Mouse (Mus musculus): ENCODE measurements around the gene Pdgfd. TPM values are rescaled to one million over a fixed set of nuclear protein-coding genes. Genes with fewer than 3 reads are reported as not detected.
A peak's percentile ranks its signal among the peaks of the same experiment; 100 is the strongest.

Gene Pdgfd
- total and polyA plus RNA-seq, 3 experiments, result not detected

- no peaks in the 10 kb centered on the region for H3K79me2 ChIP-seq (replicated peaks; ENCODE audit: control insufficient read depth, extremely low read depth, insufficient read depth, poor library complexity, severe bottlenecking)
- H3K9ac ChIP-seq (ENCODE audit: insufficient read depth, low read depth), result no peak overlapping the region
- DNase-seq (ENCODE audit: extremely low read depth), result no peak
- H3K9me3 ChIP-seq (replicated peaks; ENCODE audit: low read length), result no peaks in the 10 kb centered on the region
- dilution Hi-C loops (cut with MboI; ENCODE audit: extremely low pct_ligation_motif_present, extremely low pct_unique_long_range_greater_than_20kb, low sequenced_read_pairs) (no loop called here), in situ Hi-C loops (cut with MboI; ENCODE audit: low pct_ligation_motif_present, low pct_unique_long_range_greater_than_20kb, low sequenced_read_pairs) (no loop called here)
- TF ChIP-seq USF1 (IDR thresholded peaks at IDR 0.05; ENCODE audit: low read depth, low read length) (no peak), CHD1 (IDR thresholded peaks at IDR 0.05; ENCODE audit: low read depth, low read length) (no peak), TCF12 (IDR thresholded peaks at IDR 0.05; ENCODE audit: low read depth, low read length) (no peak), UBTF (IDR thresholded peaks at IDR 0.05; ENCODE audit: low read depth, low read length) (no peak), MAFK (IDR thresholded peaks at IDR 0.05; ENCODE audit: insufficient replicate concordance, low read length) (no peak), ELF1 (IDR thresholded peaks at IDR 0.05; ENCODE audit: low read depth, low read length) (no peak), MAX (IDR thresholded peaks at IDR 0.05; ENCODE audit: low read length) (no peak), ZNF384 (IDR thresholded peaks at IDR 0.05; ENCODE audit: low read depth, low read length) (no peak), KAT2A (IDR thresholded peaks at IDR 0.05; ENCODE audit: insufficient replicate concordance, low read length) (no peak), CTCF (conservative IDR thresholded peaks at IDR 0.05 in 1 of 2, IDR thresholded peaks at IDR 0.05 in 1 of 2; ENCODE audit: low read depth in 2 of 2, low read length in 2 of 2) (no peak), ZKSCAN1 (IDR thresholded peaks at IDR 0.05; ENCODE audit: borderline replicate concordance, low read depth, low read length) (no peak), E2F4 (IDR thresholded peaks at IDR 0.05; ENCODE audit: insufficient replicate concordance, low read depth, low read length) (no peak), RAD21 (IDR thresholded peaks at IDR 0.05; ENCODE audit: low read depth, low read length) (no peak), ZMIZ1 (IDR thresholded peaks at IDR 0.05; ENCODE audit: low read depth, low read length) (no peak), NRF1 (IDR thresholded peaks at IDR 0.05; ENCODE audit: low read depth, low read length) (no peak), MYC (IDR thresholded peaks at IDR 0.05; ENCODE audit: low read depth, low read length) (no peak), PAX5 (IDR thresholded peaks at IDR 0.05; ENCODE audit: low read length) (no peak)
- no peak overlapping the region for H3K4me2 ChIP-seq (ENCODE audit: insufficient read depth, low read depth, poor library complexity, severe bottlenecking)
- no peak overlapping the region for H3K4me3 ChIP-seq (replicated peaks in 1 of 3; ENCODE audit: low read depth in 2 of 3, low read length in 2 of 3, poor library complexity in 1 of 3)
- H3K27me3 ChIP-seq (replicated peaks), result no peaks in the 10 kb centered on the region
- no peak overlapping the region for H3K27ac ChIP-seq (ENCODE audit: insufficient read depth, low read depth)
- H3K36me3 ChIP-seq (replicated peaks in 1 of 2; ENCODE audit: control insufficient read depth in 1 of 2, insufficient read depth in 1 of 2, low read length in 1 of 2), result no peaks in the 10 kb centered on the region
- H3K4me1 ChIP-seq (ENCODE audit: control insufficient read depth in 1 of 2, insufficient read depth in 2 of 2), result no peaks in the 10 kb centered on the region
Observed at GRCm38 (mm10) chr9:6187955-6188354, 19.6 kb downstream of the Pdgfd start.

DNA sequence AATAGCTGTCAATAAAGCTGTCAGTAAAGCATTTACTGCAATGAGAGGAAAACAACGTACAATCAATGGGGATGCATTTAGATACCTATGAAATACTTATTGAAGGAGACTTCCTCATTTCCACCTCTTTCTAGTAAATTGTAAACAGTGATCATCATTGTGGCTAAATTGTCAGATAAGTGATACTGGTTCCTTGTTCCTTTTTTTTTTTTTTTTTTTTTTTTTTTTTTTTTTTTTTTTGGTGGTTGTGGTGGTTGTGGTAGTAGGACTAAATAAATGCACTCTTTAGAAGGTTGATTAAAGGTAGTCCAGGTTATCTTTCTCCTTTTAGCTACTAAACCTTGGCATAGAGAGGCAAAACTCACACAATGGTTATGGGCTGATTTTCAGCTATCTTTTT lies 25.0 kb downstream of the Pdgfd start:
- H3K36me3 ChIP-seq (replicated peaks in 1 of 2; ENCODE audit: control insufficient read depth in 1 of 2, insufficient read depth in 1 of 2, low read length in 1 of 2), result no peaks in the 10 kb centered on the region
- dilution Hi-C loops (cut with MboI; ENCODE audit: extremely low pct_ligation_motif_present, extremely low pct_unique_long_range_greater_than_20kb, low sequenced_read_pairs) (no loop called here), in situ Hi-C loops (cut with MboI; ENCODE audit: low pct_ligation_motif_present, low pct_unique_long_range_greater_than_20kb, low sequenced_read_pairs) (no loop called here)
- H3K4me2 ChIP-seq (ENCODE audit: insufficient read depth, low read depth, poor library complexity, severe bottlenecking), result no peak overlapping the region
- no peaks in the 10 kb centered on the region for H3K9me3 ChIP-seq (replicated peaks; ENCODE audit: low read length)
- H3K9ac ChIP-seq (ENCODE audit: insufficient read depth, low read depth), result no peak overlapping the region
- H3K4me3 ChIP-seq (replicated peaks in 1 of 3; ENCODE audit: low read depth in 2 of 3, low read length in 2 of 3, poor library complexity in 1 of 3), result no peak overlapping the region
- H3K27ac ChIP-seq (ENCODE audit: insufficient read depth, low read depth), result no peak overlapping the region
- TF ChIP-seq ZNF384 (IDR thresholded peaks at IDR 0.05; ENCODE audit: low read depth, low read length) (peak; percentile 23; the same call in 1 of the 2 replicates), BHLHE40 (IDR thresholded peaks at IDR 0.05; ENCODE audit: low read depth, low read length) (no peak)
- no peaks in the 10 kb centered on the region for H3K79me2 ChIP-seq (replicated peaks; ENCODE audit: control insufficient read depth, extremely low read depth, insufficient read depth, poor library complexity, severe bottlenecking)
- H3K4me1 ChIP-seq (ENCODE audit: control insufficient read depth in 1 of 2, insufficient read depth in 2 of 2), result no peaks in the 10 kb centered on the region
- DNase-seq (ENCODE audit: extremely low read depth), result no peak
- H3K27me3 ChIP-seq (replicated peaks), result no peaks in the 10 kb centered on the region
